Mouse (Mus musculus): ENCODE measurements at regions not wholly inside any gene's neighbourhood (a gene's known extent, or its start where the extent isn't known, plus 50 kb on each side); places are given as distances from the start of the nearest gene placed in this dataset.

DNA sequence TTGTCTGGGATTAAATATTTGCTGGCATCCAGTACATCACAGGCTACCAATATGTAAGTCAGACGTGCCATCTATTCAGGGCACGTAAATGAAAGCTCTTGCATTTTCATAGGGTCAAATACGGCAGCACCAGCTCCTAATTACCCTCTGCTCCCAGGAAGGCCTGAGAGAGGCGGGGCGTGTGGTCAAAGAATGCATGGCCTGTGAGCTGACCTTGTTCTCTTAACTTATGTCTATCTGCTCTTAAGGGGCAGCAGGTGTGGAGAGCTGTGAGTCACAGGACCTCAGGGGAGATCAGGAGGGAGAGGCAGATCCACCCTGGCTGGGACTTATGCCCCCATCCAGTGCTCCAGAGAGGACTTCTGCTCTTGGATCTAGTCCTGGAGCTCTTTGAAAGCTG is 167.0 kb upstream of the Ubash3b start:
- TF ChIP-seq POLR2A (IDR thresholded peaks at IDR 0.05; ENCODE audit: borderline replicate concordance, control insufficient read depth, low read depth, low read length) (no peak), CTCF (IDR thresholded peaks at IDR 0.05; ENCODE audit: control insufficient read depth, insufficient read depth, low read length) (no peak)
